Mouse (Mus musculus) heart, adult 18-20 months (tissue): Measurements from ENCODE around the gene Gm49378. TPM values are rescaled to one million over a fixed set of nuclear protein-coding genes. Genes with fewer than 3 reads are reported as not detected.
A peak's percentile ranks its signal among the peaks of the same experiment; 100 is the strongest.

Experiments used
- DNase-seq, 2 experiments: peaks; one replicate each; pipeline ENCODE4 v3.0.0; 2021 to 2022; ENCODE audit warnings: mixed read lengths in 1 of 2
- long read RNA-seq, 2 experiments: library from polyadenylated mRNA; stranded (forward); transcript quantifications; one replicate each; pipeline ENCODE4 v2.0.0; 2021
- total RNA-seq, 2 experiments: library from RNA; stranded (reverse); gene quantifications; 2 replicates each; pipeline ENCODE4 v1.2.3; 2021

Gm49378 gene
- 1 to 10 TPM; 1.4 to 2.3 TPM for total RNA-seq
- long read RNA-seq, experiment 1, result 0 reads
- long read RNA-seq, experiment 2, result 0 reads

DNA sequence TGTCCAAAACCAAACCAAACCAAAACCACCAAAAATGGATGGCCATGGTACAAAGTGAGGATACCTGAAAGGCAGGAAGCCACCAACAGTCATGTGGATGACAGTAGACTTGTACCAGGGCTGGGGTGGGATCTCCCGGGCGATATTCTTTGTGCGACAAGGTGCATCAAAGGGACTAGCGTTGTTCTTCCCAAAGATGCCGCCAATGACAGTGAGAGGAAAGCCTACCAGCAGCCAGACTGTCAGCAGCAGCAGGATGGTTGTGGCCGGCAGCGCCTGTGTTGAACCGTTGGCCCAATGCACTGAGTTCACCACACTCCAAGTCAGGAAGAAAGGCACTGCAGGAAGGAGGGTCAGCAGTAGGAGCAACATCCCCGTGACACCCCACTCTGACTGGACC lies at the start of gene Gm49378:
Gene Gm49378 (minus strand): TSS at position 101 of the 400 bp plus-strand sequence.
- DNase-seq, result no peak

DNA sequence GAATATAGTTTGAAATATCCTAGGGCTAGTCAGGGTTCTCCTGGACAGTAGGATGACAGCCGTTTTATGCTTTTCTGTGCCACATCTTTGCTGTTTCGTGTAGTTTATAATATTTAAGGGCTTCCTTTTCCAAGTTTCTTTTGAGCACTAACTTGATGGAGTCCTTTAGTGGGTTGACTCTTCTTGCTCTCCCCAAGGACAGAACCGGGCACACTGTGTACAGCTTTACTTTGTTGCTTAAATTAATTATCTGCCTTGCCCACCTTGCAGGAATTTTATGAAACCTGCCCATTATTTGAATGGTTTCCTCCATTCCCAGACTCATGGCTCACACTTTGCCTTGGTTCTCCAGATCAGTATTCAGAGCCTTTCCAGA lies 44.4 kb upstream of the Gm49378 start:
- DNase-seq, result no peak

GRCm38 (mm10) chr14:55681160-55682117 lies 43.7 kb upstream of the Gm49378 start, which contains the start of gene Tinf2:
TSS of gene Tinf2 (minus strand) at chr14:55681820.
- peak; percentile 94 to 95 for DNase-seq

- peak in 1 of 2 experiments; percentile 20 for DNase-seq
Observed at GRCm38 (mm10) chr14:55677615-55678014, 39.9 kb upstream of the Gm49378 start.

GRCm38 (mm10) chr14:55672741-55673060 lies 35.0 kb upstream of the Gm49378 start:
- no peak for DNase-seq

DNA sequence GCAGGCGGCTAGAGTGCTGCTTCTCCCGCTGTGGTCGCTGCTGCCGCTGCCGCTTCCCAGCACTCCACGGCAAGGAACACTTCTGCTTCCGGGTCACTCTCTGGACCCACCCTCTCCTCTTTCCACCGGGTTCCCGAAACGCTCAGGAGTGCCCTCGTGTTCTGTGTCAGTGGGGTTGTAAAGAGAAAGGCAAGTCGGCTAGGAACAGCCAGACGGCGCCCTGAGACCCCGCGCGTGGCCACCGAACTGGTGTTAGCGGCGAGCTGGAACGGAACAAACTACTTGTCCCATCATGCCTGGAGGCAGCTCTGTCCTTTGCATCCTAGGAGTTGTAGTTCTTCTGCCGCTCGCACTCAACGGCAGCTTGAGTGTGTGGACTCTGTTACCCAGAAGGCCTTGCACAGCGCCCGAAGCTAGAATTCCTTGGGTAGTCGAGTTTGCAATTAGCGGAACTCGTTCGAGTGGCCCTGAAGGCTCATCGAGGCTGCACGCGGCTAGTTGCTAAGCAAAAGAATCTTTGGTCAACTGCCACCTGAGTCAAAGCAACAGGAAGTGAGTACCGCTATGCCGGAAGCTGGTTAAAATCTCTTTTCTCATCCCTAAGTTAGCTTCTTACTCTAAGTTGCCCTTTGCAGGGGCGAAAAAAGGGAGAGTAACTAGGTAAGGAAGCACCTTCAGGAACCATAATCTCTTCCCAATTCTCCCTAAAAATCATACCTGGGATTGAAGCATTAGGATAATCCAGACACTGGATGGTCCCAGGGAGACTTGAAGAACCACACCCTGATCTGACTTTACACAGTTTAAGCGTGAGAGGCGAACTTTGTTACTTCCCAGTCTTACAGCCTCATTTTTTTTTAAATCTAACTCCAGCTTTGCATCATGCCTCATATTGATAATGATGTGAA lies 34.4 kb upstream of the Gm49378 start, which contains the start of the genes Gmpr2 and Nedd8:
Gene Gmpr2 (plus strand): TSS at position 109 of the 908 bp plus-strand sequence.
Gene Nedd8 (minus strand): TSS at position 292 of the 908 bp plus-strand sequence.
- peak; percentile 96 for DNase-seq

DNA sequence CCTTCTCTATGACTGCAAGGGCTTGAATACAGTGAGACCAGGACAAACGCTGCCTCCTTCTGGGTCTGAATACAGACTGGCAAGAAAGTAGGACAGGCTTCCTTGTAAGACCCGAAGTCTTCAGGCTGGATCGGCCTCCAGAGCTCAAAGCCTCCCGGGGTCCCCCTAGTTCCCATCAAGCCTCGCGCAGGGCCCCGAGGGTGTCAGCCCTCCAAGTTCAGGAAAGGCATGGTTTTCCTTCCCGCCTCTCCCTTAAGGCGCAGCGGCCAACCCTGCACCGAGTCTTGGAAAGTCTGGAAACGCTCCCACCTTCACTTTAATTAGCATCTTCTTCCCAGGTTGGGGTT lies 33.8 kb upstream of the Gm49378 start:
- no peak for DNase-seq

- no peak for DNase-seq
Observed at GRCm38 (mm10) chr14:55660636-55661035, 22.9 kb upstream of the Gm49378 start.

GRCm38 (mm10) chr14:55659960-55660573 lies 22.4 kb upstream of the Gm49378 start, which contains the start of gene Mdp1:
TSS of gene Mdp1 (minus strand) at chr14:55660508.
- peak; percentile 84 to 86 for DNase-seq

GRCm38 (mm10) chr14:55658011-55658410 lies 20.3 kb upstream of the Gm49378 start:
- DNase-seq, result peak in 1 of 2 experiments; percentile 23

DNA sequence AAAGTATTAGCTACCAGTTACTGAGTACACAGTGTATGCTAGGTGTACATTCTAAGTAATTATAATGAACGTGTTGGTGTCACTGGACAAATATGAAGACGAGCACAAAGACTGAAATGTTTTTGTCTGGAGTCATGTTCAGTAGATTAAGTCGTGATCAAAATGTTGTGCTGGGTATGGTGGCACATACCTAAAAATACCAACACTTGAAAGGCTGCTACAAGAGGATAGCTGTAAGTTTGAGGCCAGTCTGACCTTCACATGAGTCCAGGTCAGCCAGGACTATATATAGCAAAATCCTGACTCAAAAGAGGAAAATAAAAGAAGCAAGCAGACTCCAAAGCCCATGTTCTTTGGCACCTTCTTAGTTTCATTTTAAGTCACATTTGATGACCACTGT lies 19.2 kb upstream of the Gm49378 start:
- DNase-seq, result peak; percentile 22 to 45

GRCm38 (mm10) chr14:55651528-55651927 lies 13.8 kb upstream of the Gm49378 start:
- no peak for DNase-seq

GRCm38 (mm10) chr14:55649884-55650283 lies 12.2 kb upstream of the Gm49378 start, which contains the start of gene Tssk4:
TSS of gene Tssk4 (plus strand) at chr14:55650184.
- DNase-seq, result no peak

DNA sequence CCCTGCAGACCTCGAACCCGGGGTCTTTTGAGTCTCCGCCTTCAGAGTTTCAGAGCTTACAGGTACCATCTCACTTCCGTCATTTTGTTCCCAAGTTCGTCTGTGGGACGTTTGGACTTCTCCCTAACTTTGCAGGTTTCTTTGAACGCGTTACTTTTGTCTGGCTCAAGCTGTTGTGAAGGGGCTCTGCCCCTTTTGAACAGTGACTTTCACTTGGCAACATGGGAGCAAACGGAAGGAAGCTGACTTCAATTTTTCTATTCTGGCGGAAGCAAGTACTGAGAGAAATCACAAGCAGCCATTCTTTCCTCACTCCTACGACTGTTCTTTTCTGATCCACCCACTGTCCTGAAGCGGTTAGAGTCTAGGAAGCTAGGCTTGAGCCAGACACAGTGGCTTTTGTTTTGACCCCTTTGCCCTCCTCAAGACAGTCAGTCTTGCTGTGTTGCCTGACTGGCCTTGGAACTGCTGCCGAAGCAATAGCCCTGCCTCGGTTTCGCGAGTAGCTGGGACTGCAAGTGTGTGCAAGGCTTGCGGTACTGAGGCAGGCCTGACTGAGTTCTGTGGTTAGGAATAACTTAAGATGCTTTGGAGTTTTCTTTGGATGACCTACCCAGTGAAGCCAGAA lies 6.7 kb upstream of the Gm49378 start:
- peak; percentile 27 to 28 for DNase-seq

DNA sequence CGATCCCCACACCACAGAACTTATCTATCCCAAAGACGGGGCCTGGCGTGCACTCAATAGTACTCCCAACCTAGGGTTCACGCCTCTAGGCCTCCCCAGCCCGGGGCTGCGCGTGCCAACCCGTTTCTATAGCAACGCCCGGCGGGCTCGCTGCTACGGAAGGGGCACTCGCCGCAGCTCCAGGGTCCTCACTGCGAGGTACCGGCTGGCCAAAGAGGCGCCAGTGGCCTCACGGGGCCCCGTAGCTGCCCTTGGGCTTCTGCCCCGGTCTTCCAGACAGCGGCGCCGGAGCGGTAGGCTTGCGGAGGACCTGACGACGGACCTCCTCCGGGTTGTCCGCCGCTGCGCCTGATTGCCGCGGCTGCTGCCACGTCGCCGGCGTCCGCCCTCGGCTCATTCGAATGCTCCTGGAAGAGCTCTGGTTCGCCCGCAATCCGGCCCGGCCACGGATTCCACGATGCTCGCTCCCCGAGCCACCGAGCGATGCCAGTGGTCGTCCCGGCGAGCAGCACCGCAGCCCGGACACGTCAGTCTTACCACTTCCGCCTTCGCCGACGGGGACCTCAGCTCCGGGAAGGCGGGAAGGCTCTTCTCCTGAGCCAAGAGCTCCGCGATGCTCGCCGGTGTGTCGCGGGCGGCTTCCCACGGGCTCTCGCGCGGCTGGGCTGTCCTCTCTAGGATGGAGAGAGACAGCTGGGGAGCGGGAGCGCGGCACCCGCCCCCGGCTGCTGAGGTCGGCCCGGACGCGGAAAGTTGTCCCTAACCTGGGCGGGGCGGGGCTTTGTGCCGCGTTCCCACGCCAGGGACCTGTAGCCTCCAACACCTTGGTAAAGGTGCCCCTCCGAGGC lies 5.6 kb upstream of the Gm49378 start, which contains the start of gene Tm9sf1:
Gene Tm9sf1 (minus strand): TSS at position 747 of the 848 bp plus-strand sequence.
- peak; percentile 91 to 94 for DNase-seq

DNA sequence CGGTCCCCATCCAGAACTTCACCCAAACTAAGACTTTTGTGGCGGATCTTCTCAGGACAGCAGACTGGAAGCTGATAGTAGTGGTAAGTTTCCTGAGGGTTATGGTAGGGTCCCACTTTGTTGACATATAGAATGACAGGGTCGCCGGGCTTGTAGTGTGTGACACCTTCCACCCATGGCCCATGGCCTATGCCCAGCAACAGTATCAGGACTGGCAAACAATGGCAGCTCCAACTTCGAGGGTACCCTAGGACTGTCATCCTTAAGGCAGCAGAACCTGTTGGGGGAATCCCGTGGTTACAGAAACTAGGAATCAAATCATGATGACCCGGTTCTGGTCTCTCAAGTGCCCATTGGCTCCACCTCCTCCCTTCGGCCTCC lies 5.0 kb upstream of the Gm49378 start:
- no peak for DNase-seq

DNA sequence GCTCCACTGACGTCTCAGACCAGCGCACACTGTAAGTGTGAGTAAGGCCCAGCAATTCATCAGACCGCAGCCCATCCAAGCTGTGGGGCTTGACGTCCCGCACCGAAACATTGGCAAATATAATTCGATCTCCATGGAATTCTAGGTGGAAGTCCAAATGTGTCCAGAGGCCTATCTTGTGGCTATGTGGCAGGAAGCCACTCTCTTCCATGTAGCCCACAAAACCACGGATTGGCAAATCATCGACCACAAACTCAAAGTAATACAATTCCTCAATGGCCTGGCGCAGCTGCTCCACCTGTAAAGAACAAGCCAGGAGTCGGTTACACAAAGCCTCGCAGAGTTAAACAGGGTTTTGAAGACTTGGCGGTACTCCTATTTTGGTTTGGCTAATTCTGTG lies 3.6 kb upstream of the Gm49378 start:
- no peak for DNase-seq

GRCm38 (mm10) chr14:55640816-55641215 lies 3.1 kb upstream of the Gm49378 start:
- DNase-seq, result no peak

DNA sequence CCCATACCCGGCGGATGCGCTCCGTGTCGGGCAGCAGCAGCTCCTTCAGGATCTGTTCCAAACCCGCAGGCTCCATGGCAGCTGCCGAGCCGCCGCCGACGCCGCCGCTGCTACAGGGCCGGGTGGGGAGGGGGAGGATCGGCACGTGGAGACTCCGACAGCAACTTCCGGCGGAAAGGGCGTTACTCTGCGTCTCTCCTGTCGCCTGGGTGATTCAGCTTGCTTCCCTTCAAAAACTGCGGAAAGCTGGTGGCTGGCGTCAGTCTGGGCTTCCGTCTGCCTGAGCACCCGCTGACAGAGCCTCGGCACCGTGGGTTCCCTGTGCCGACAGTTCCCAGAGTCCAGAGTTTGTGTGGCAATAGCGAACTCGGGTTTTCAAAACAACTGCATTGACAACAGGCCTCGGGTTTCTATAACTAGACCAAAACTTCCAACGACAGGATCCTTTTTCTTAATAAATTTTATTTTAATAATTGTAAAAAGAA lies 2.1 kb downstream of the Gm49378 start, which contains the start of gene Ipo4:
Gene Ipo4 (minus strand): TSS at position 435 of the 485 bp plus-strand sequence.
- DNase-seq, result peak; percentile 92 to 95

- peak in 1 of 2 experiments; percentile 50 for DNase-seq
Observed at GRCm38 (mm10) chr14:55634874-55635522, 2.7 kb downstream of the Gm49378 start.
